Mouse (Mus musculus) kidney, embryonic 15.5 days (tissue): Measurements from ENCODE around the gene Steap3. TPM values are rescaled to one million over a fixed set of nuclear protein-coding genes. Genes with fewer than 3 reads are reported as not detected.

ENCODE experiments used
- ATAC-seq: fragments of 200-750 bp; cut with Nextera tagmentation; replicated peaks from 2 replicates; pipeline ENCODE4 v1.8.0; 2017; ENCODE audit warnings: moderate TSS enrichment; ENCODE audit not compliant: low FRiP score
- H3K27ac ChIP-seq: fragments of 300-500 bp; sonication (generic); 2 replicates; pipeline ENCODE4 v1.5.1; 2015; ENCODE audit warnings: mild to moderate bottlenecking, inconsistent platforms
- H3K27me3 ChIP-seq: fragments of 300-500 bp; sonication (generic); 2 replicates; pipeline ENCODE4 v1.6.1; 2015; ENCODE audit warnings: inconsistent platforms
- H3K36me3 ChIP-seq: fragments of 300-500 bp; sonication (generic); 2 replicates; pipeline ENCODE4 v1.6.1; 2015; ENCODE audit warnings: inconsistent platforms
- H3K4me1 ChIP-seq: fragments of 300-500 bp; sonication (generic); 2 replicates; pipeline ENCODE4 v1.6.1; 2015; ENCODE audit warnings: inconsistent platforms
- H3K4me2 ChIP-seq: fragments of 300-500 bp; sonication (generic); 2 replicates; pipeline ENCODE4 v1.6.1; 2015; ENCODE audit warnings: moderate library complexity, mild to moderate bottlenecking, inconsistent platforms
- H3K4me3 ChIP-seq: fragments of 300-500 bp; sonication (generic); replicated peaks from 2 replicates; pipeline ENCODE4 v1.5.1; 2015; ENCODE audit warnings: mild to moderate bottlenecking, inconsistent platforms
- H3K9ac ChIP-seq: fragments of 300-500 bp; sonication (generic); 2 replicates; pipeline ENCODE4 v1.6.1; 2015; ENCODE audit warnings: mild to moderate bottlenecking, inconsistent platforms
- H3K9me3 ChIP-seq: fragments of 300-500 bp; sonication (generic); replicated peaks from 2 replicates; pipeline ENCODE4 v1.6.1; 2016; ENCODE audit warnings: inconsistent platforms
- WGBS: fragments of 180-500 bp; shearing (Covaris S2); methylation state at CpG from one replicate; pipeline ENCODE4 v1.1.7; 2015; ENCODE audit warnings: mixed read lengths; 5-methylcytosine and 5-hydroxymethylcytosine counted together
- polyA plus RNA-seq: library from polyadenylated mRNA; unstranded; fragments of >200 nt; fragmentation: Nextera tagmentation; extraction: Ambion mirVana; gene quantifications from 2 replicates; pipeline ENCODE4 v1.2.1, GENCODE M21; 2015

The Steap3 gene
- polyA plus RNA-seq, 1 experiment from 2014 or later: 3.4 TPM

DNA sequence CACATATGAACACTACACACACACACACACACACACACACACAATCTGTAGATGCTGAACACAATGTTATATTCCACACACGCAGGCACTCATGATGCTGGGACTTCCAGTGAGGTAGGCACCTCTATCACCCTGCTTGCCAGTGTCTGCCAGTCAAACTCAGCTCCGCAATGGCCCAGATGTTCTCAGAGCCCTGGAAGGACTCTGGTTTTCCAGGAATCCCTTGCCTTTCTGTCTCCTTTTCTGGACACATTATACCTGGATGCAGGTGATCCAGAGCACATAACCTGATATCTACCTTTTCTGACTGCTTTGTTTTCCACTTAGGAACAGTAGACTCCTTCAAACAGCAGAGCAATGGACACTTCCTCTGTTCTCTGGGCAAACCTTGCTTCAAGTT is 75.8 kb downstream of the Steap3 start:
- 85% methylated on average over 2 of the region's 2 CpGs for WGBS
- no peaks in the 10 kb centered on the region for H3K27me3 ChIP-seq
- H3K27ac ChIP-seq: no peak overlapping the region
- no peak overlapping the region for H3K9ac ChIP-seq
- no peaks in the 10 kb centered on the region for H3K4me1 ChIP-seq
- ATAC-seq: no peak
- no peaks in the 10 kb centered on the region for H3K36me3 ChIP-seq
- no peak overlapping the region for H3K4me3 ChIP-seq
- no peak overlapping the region for H3K4me2 ChIP-seq
- no peaks in the 10 kb centered on the region for H3K9me3 ChIP-seq

DNA sequence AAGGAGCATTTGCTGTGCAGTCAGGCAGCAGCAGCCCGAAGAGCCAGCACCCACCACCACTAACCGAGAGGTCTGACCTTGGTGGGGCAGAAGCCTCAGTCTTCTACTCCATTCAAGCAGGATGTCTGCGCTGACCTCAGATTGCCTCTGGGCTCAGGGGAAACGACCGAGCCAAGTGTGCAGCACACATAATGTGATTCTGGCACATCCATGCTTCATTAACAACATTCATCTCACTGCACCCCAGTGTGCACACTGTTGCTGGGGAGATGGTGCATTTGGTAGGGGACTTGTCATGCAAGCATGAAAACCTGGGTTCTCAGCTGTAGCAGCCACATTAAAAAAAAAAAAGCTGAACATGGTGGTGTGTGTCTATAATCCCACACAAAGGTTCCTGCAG is 76.6 kb downstream of the Steap3 start:
- no peaks in the 10 kb centered on the region for H3K9me3 ChIP-seq
- no peak overlapping the region for H3K4me2 ChIP-seq

DNA sequence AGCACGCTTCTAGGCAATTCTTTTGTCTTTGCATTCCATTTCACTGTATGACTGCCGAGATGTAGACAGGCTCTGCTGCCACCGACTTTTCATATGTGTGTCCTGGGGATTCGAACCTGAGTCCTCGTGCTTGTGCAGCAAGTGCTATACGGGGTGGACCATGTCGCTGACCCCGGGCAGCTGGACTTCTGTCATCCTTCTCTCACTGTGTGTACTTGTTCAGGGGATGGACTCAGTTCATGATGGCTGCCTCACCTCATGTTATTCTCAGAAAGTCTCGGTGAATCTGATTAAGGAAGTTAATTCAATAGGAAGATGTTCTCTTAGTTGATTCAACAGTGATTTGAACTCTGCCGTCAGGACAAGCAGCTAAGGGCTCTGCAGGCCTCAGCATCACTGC is 78.9 kb downstream of the Steap3 start:
- no peak for ATAC-seq
- Histone ChIP-seq H3K27me3 (no peaks in the 10 kb centered on the region), H3K9me3 (no peaks in the 10 kb centered on the region), H3K27ac (no peak overlapping the region), H3K4me1 (no peaks in the 10 kb centered on the region), H3K9ac (no peak overlapping the region), H3K4me2 (no peak overlapping the region), H3K36me3 (no peaks in the 10 kb centered on the region), H3K4me3 (no peak overlapping the region)
- 94% methylated on average over 10 of the region's 10 CpGs for WGBS

More for the DNA sequence above, 76.6 kb downstream of the Steap3 start:
- Histone ChIP-seq H3K27me3 (no peaks in the 10 kb centered on the region), H3K4me1 (no peaks in the 10 kb centered on the region), H3K4me3 (no peak overlapping the region), H3K9ac (no peak overlapping the region), H3K27ac (no peak overlapping the region), H3K36me3 (no peaks in the 10 kb centered on the region)
- WGBS: 45% methylated on average over 5 of the region's 5 CpGs
- no peak for ATAC-seq

DNA sequence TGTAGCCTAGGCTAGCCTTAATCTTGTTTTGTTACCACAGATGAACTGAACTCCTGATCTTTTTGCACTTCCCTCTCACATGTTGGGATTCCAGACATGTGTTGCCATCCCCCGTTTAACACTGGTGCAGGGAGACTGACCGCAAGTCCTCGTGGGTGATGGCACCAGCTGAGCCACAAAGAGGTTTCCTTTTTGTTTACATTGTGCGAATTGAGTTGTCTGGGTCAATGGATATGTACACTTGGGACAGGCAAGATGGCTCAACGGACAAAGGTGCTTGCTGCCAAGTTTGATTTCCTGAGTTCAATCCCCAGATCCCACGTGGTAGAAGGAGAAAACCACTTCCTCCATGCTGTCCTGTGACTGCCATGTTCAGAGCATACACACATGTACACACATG is 80.2 kb downstream of the Steap3 start:
- no peak for ATAC-seq
- Histone ChIP-seq H3K9me3 (no peaks in the 10 kb centered on the region), H3K4me1 (no peaks in the 10 kb centered on the region), H3K4me3 (no peak overlapping the region), H3K36me3 (no peaks in the 10 kb centered on the region), H3K27ac (no peak overlapping the region), H3K4me2 (no peak overlapping the region), H3K27me3 (no peaks in the 10 kb centered on the region), H3K9ac (no peak overlapping the region)
- 70% methylated on average over 6 of the region's 6 CpGs for WGBS

DNA sequence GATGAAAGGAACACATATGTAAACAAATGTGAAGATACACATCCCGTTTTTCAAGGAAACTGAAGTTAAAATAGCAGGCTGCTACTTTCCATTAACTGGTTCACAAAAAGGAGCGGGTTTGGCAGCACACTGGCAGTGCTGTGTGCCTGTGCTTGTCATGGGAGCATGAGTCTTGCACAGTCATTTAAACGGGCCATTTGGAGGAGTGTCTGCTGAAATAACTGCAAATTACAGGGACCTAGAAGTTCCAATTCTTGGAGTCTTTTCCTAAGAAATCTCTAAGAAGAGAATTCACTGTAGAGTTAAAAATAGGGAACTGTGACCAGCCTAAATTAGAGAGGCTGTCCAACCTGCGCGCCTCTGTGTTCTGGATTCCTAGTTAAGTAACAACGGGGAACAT is 81.6 kb downstream of the Steap3 start:
- WGBS: 84% methylated on average over 6 of the region's 6 CpGs
- Histone ChIP-seq H3K27me3 (no peaks in the 10 kb centered on the region), H3K4me3 (no peak overlapping the region)

DNA sequence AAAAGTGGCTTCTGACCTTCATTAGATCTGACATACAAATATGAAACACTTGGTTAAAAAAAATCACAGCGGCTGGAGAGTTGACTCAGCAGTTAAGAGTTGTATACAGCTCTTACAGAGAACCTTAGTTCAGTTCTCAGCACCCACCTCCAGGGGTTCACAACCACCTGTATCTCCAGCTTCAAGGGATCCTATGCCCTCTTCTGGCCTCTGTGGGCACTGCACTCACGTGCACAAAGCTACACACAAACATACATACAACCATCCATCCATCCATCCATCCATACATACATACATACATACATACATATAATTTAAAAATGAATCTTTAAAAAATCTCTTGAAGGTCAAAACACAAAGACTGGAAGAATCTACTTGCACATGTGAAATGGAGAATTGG is 82.2 kb downstream of the Steap3 start:
- no peak for ATAC-seq
- WGBS: 91% methylated on average over 2 of the region's 2 CpGs
- Histone ChIP-seq H3K27ac (no peak overlapping the region), H3K9me3 (no peaks in the 10 kb centered on the region), H3K27me3 (no peaks in the 10 kb centered on the region), H3K9ac (no peak overlapping the region), H3K4me1 (no peaks in the 10 kb centered on the region), H3K4me3 (no peak overlapping the region), H3K4me2 (no peak overlapping the region), H3K36me3 (no peaks in the 10 kb centered on the region)

More for the DNA sequence above, 81.6 kb downstream of the Steap3 start:
- Histone ChIP-seq H3K9ac (no peak overlapping the region), H3K36me3 (no peaks in the 10 kb centered on the region), H3K27ac (no peak overlapping the region), H3K4me1 (no peaks in the 10 kb centered on the region), H3K4me2 (no peak overlapping the region), H3K9me3 (no peaks in the 10 kb centered on the region)
- no peak for ATAC-seq

DNA sequence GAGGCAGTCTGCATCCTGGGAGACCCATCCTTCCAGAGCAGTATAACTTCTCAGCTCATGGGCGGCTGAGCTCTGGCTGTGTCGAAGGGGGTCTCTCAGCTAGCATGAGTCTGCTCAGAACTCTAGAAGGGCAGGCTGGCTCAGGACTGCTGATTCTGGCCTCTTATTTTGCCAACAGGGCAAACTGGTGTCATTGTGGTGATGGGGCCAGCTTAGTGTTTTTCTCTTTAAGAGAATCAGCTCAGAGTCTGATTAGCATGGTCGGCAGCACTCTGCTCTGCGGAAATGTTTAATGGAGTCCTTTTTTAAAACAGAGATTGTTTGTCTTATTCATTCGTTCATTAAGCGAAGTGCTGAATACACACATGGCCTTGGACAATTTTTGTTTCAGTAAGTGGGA is 83.3 kb downstream of the Steap3 start:
- H3K4me1 ChIP-seq: no peaks in the 10 kb centered on the region
- no peaks in the 10 kb centered on the region for H3K36me3 ChIP-seq
- H3K27ac ChIP-seq: no peak overlapping the region
- no peak overlapping the region for H3K9ac ChIP-seq
- WGBS: 93% methylated on average over 6 of the region's 6 CpGs
- H3K4me2 ChIP-seq: no peak overlapping the region
- no peaks in the 10 kb centered on the region for H3K27me3 ChIP-seq
- H3K4me3 ChIP-seq: no peak overlapping the region
- ATAC-seq: no peak
- no peaks in the 10 kb centered on the region for H3K9me3 ChIP-seq

DNA sequence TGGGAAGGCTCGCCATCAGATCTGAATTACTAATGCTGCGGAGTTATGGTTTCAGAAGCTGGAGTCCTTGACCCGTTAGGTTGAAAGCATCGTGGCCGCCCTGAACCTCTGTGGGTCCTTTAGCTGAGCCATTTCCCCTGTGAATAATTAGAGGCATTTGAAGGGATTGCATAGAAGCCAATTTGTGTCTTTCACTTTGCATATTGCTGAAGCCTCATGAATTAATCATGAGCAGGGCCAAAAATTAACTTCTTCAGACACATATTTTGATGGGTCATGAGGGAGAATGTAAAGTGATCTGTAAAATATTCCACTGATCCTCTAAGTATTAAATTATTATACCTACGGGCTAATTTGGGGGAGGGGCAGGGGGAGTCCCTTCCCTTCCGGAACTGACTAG is 85.4 kb downstream of the Steap3 start:
- Histone ChIP-seq H3K9me3 (no peaks in the 10 kb centered on the region), H3K27me3 (no peaks in the 10 kb centered on the region), H3K4me3 (no peak overlapping the region), H3K4me1 (no peaks in the 10 kb centered on the region), H3K27ac (no peak overlapping the region), H3K9ac (no peak overlapping the region), H3K36me3 (no peaks in the 10 kb centered on the region), H3K4me2 (no peak overlapping the region)
- 75% methylated on average over 7 of the region's 7 CpGs for WGBS
- ATAC-seq: no peak

DNA sequence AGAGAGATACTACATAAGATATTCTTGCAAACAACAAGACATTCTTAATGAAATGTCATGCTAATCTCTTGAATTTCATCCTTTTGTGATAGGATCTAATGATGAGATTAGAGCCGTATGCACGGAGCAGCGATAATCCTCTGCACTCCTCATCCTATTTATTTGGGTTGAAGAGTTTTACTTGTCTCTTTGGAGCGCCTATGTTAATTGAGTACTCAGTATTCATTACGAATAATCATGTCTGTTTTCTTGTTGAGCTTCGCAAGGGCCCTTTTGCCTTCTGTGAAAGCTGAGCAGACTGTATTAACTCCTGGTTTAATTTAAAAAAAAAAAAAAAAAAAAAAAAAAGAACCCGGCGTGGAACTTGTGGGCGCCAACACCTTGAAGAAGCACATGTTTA is 85.8 kb downstream of the Steap3 start:
- 73% methylated on average over 9 of the region's 9 CpGs for WGBS

DNA sequence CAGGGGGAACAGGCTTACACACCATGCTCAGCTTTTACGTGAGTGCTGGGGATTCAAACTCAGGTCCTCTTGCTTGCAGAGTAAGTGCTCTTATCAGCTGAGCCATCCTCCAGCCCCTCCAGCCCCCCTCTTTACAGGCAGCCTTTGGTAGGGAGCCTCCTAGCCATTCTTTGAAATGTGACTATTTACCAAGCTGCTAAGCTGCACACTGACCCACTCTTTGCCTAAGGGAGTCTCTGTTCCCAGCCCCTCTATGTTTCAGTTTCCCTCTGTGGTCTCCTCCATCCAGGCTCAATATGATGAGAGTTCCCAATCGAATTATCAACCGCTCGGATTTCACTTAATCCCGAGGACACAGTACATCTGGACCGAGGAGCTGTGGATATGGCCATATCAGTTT is 86.3 kb downstream of the Steap3 start:
- Histone ChIP-seq H3K36me3 (no peaks in the 10 kb centered on the region), H3K4me2 (no peak overlapping the region), H3K27ac (no peak overlapping the region), H3K9ac (no peak overlapping the region), H3K4me1 (no peaks in the 10 kb centered on the region), H3K27me3 (no peaks in the 10 kb centered on the region), H3K9me3 (no peaks in the 10 kb centered on the region), H3K4me3 (no peak overlapping the region)
- no peak for ATAC-seq
- 66% methylated on average over 6 of the region's 6 CpGs for WGBS

More for the DNA sequence above, 85.8 kb downstream of the Steap3 start:
- Histone ChIP-seq H3K4me3 (no peak overlapping the region), H3K9me3 (no peaks in the 10 kb centered on the region), H3K27me3 (no peaks in the 10 kb centered on the region), H3K27ac (no peak overlapping the region), H3K4me1 (no peaks in the 10 kb centered on the region), H3K36me3 (no peaks in the 10 kb centered on the region), H3K9ac (no peak overlapping the region), H3K4me2 (no peak overlapping the region)
- no peak for ATAC-seq

DNA sequence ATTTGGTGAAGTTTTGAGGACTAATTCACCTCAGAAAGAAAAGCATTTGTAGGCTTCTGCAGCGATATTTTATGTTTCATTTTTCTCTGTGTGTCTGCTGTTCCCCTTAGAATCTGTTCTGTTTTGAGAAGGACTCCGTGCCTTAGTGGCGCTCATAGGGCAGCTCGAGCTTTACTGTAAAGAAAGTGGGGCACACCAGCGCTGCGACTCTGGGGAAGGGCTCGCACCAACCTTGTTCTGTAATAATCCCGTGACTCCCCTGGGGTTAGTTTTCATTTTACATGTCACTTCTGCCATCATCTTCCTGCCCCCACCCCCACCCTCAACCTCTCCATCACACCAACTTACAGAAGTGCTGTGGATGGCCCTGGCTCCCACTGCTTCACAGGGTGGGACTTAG is 95.4 kb downstream of the Steap3 start:
- Histone ChIP-seq H3K4me2 (no peak overlapping the region), H3K4me1 (peaks cover 10% of the 10 kb centered on the region), H3K9ac (no peak overlapping the region), H3K27me3 (no peaks in the 10 kb centered on the region; the same call in 1 of the 2 replicates), H3K36me3 (no peaks in the 10 kb centered on the region), H3K27ac (no peak overlapping the region), H3K9me3 (no peaks in the 10 kb centered on the region), H3K4me3 (no peak overlapping the region)
- no peak for ATAC-seq
- 78% methylated on average over 8 of the region's 8 CpGs for whole genome bisulfite sequencing

DNA sequence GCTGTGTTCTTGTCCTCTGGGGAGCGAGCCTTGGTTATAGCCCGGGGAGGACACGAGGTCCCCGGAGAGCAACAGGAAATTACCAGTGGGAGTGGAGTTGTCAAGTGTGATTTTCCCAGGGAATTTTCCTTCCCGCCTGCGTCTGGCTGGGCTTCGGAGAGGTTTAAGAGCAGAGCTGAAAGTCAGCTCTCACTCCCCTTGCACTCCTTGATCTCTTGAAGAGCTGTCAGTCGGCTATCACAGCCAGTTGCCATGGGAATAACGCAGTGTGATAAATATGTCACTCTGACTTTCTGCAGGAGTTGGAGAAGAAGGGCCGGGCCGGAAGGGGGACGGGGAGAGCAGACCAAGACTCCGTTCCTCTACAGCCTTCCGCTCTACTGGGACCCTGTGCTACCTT is 96.2 kb downstream of the Steap3 start:
- peak overlapping the region; percentile 36 for H3K4me2 ChIP-seq
- H3K4me3 ChIP-seq: no peak overlapping the region
- ATAC-seq: peak; percentile 71
- H3K36me3 ChIP-seq: no peaks in the 10 kb centered on the region
- H3K27me3 ChIP-seq: no peaks in the 10 kb centered on the region; the same call in 1 of the 2 replicates
- peaks cover 10% of the 10 kb centered on the region for H3K4me1 ChIP-seq
- WGBS: 10% methylated on average over 14 of the region's 14 CpGs
- H3K9me3 ChIP-seq: no peaks in the 10 kb centered on the region
- no peak overlapping the region for H3K9ac ChIP-seq
- no peak overlapping the region for H3K27ac ChIP-seq

DNA sequence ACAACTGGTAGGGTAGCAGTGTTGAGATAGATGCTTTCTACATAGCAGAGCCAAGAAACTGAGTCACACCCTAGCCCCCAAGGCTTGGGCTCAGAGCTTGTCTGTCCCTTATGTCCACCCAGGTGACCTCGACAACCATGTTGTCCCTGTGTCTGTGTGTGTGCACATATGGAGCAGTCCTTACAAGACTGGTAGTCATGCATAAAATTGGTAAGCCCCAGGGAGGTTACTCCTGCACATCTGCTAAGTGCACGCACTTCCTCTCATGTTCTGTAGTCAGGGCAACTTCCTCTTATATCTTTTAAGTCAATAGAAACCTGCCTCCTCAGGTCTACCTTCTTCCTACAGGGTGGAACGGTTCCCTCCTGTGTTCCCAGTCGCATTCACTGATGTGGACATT is 97.5 kb downstream of the Steap3 start:
- H3K27ac ChIP-seq: no peak overlapping the region
- H3K36me3 ChIP-seq: no peaks in the 10 kb centered on the region
- no peak overlapping the region for H3K4me3 ChIP-seq
- H3K9me3 ChIP-seq: no peaks in the 10 kb centered on the region
- H3K9ac ChIP-seq: no peak overlapping the region
- peaks cover 10% of the 10 kb centered on the region for H3K4me1 ChIP-seq
- WGBS: 79% methylated on average over 4 of the region's 4 CpGs
- H3K27me3 ChIP-seq: no peaks in the 10 kb centered on the region; the same call in 1 of the 2 replicates
- no peak for ATAC-seq
- no peak overlapping the region for H3K4me2 ChIP-seq
